Mouse (Mus musculus) T-helper 17 cell (primary cell): ENCODE measurements around the gene 1110004F10Rik.

ENCODE experiments used
- in situ Hi-C, 2 experiments: fragments of 300-600 bp; cut with MboI, MseI; formaldehyde crosslinking; loops; 1 replicate in 1 of 2; 2 replicates in 1 of 2; pipeline ENCODE4 v1.15.1; 2025; ENCODE audit warnings: high pct_unique_total_duplicates in 2 of 2

Gene 1110004F10Rik

GRCm38 (mm10) chr7:116137149-116137548 lies 98.0 kb downstream of the 1110004F10Rik start:
- in situ Hi-C loops = no loop called here

- in situ Hi-C loops = no loop called here
These were observed 98.5 kb downstream of the 1110004F10Rik start for GRCm38 (mm10) chr7:116137671-116138070.

- in situ Hi-C loops = no loop called here
These were observed 105.8 kb downstream of the 1110004F10Rik start for GRCm38 (mm10) chr7:116145030-116145429.

- in situ Hi-C loops = no loop called here
These were observed 107.9 kb downstream of the 1110004F10Rik start for GRCm38 (mm10) chr7:116147114-116147513.

GRCm38 (mm10) chr7:116149568-116149967 lies 110.4 kb downstream of the 1110004F10Rik start:
- in situ Hi-C loops = no loop called here

GRCm38 (mm10) chr7:116153781-116154368 lies 114.7 kb downstream of the 1110004F10Rik start:
- in situ Hi-C loops = no loop called here
